Mouse (Mus musculus) ovary, postnatal 36 days (tissue): ENCODE measurements at regions not wholly inside any gene's neighbourhood (a gene's known extent, or its start where the extent isn't known, plus 50 kb on each side); places are given as distances from the start of the nearest gene placed in this dataset.

Experiments used
- DNase-seq: peaks from one replicate; pipeline ENCODE4 v3.0.0; 2022; ENCODE audit warnings: low spot score, mixed read lengths

- no peak for DNase-seq
Observed at GRCm38 (mm10) chr6:31995977-31996376, 54.1 kb upstream of the 1700012A03Rik start.

- DNase-seq: no peak
Observed at GRCm38 (mm10) chr6:31995249-31995648, 54.8 kb upstream of the 1700012A03Rik start.

- DNase-seq: no peak
Observed at GRCm38 (mm10) chr6:31985698-31986097, 64.3 kb upstream of the 1700012A03Rik start.

GRCm38 (mm10) chr6:31976705-31977104, 73.3 kb upstream of the 1700012A03Rik start:
- DNase-seq: no peak

GRCm38 (mm10) chr6:31948063-31948481, 102.0 kb upstream of the 1700012A03Rik start:
- no peak for DNase-seq

- no peak for DNase-seq
Observed at GRCm38 (mm10) chr6:31946572-31946971, 103.5 kb upstream of the 1700012A03Rik start.

- DNase-seq: no peak
Observed at GRCm38 (mm10) chr6:31945347-31945746, 104.7 kb upstream of the 1700012A03Rik start.

- DNase-seq: no peak
Observed at GRCm38 (mm10) chr6:31944546-31944945, 105.5 kb upstream of the 1700012A03Rik start.

GRCm38 (mm10) chr6:31942696-31943095, 107.3 kb upstream of the 1700012A03Rik start:
- no peak for DNase-seq

- peak; percentile 75 for DNase-seq
Observed at GRCm38 (mm10) chr6:31938216-31938814, 111.7 kb upstream of the 1700012A03Rik start.

GRCm38 (mm10) chr6:31937146-31937545, 112.9 kb upstream of the 1700012A03Rik start:
- DNase-seq: no peak

- DNase-seq: no peak
Observed at GRCm38 (mm10) chr6:31934826-31935225, 115.2 kb upstream of the 1700012A03Rik start.

- no peak for DNase-seq
Observed at GRCm38 (mm10) chr6:31933956-31934355, 116.1 kb upstream of the 1700012A03Rik start.

- DNase-seq: no peak
Observed at GRCm38 (mm10) chr6:31933364-31933763, 116.7 kb upstream of the 1700012A03Rik start.

GRCm38 (mm10) chr6:31931116-31931515, 118.9 kb upstream of the 1700012A03Rik start:
- no peak for DNase-seq

GRCm38 (mm10) chr6:31929165-31929564, 120.9 kb upstream of the 1700012A03Rik start:
- DNase-seq: no peak

- no peak for DNase-seq
Observed at GRCm38 (mm10) chr6:31927181-31927580, 122.9 kb upstream of the 1700012A03Rik start.

GRCm38 (mm10) chr6:31924669-31925046, 125.4 kb upstream of the 1700012A03Rik start:
- DNase-seq: no peak

GRCm38 (mm10) chr6:31923951-31924668, 125.9 kb upstream of the 1700012A03Rik start:
- no peak for DNase-seq

GRCm38 (mm10) chr6:31921561-31922152, 128.4 kb upstream of the 1700012A03Rik start:
- DNase-seq: no peak

- no peak for DNase-seq
Observed at GRCm38 (mm10) chr6:31917411-31918131, 132.5 kb upstream of the 1700012A03Rik start.

GRCm38 (mm10) chr6:31901791-31902190, 148.3 kb upstream of the 1700012A03Rik start:
- DNase-seq: no peak

- no peak for DNase-seq
Observed at GRCm38 (mm10) chr6:31899055-31899454, 151.0 kb upstream of the 1700012A03Rik start.
